Mouse (Mus musculus): ENCODE measurements around the gene Galnt12. TPM values are rescaled to one million over a fixed set of nuclear protein-coding genes. Genes with fewer than 3 reads are reported as not detected.
"Not testable (repeated sequence)": the region's sequence is repeated elsewhere in the genome, so short reads cannot be mapped to it uniquely, and the experiment has no call there.

Galnt12 gene
- 3.1 and 3.4 TPM in 2 replicates for polyA plus RNA-seq (2016; fragmentation: Nextera tagmentation; extraction: Ambion mirVana)

- WGBS = under 1% methylated on average over 74 of the region's 74 CpGs
- peak within 1 kb of the TSS; percentile 60 for H3K27ac ChIP-seq (replicated peaks)
- H3K4me1 ChIP-seq = peaks cover 26% of the 10 kb centered on the region
- H3K9me3 ChIP-seq = no peaks in the 10 kb centered on the region
- H3K36me3 ChIP-seq (replicated peaks) = no peaks in the 10 kb centered on the region
- peaks cover 81% of the 10 kb centered on the region for H3K27me3 ChIP-seq (replicated peaks; ENCODE audit: low read depth, poor library complexity, severe bottlenecking)
- peak within 1 kb of the TSS; percentile 86 for H3K4me3 ChIP-seq
- peak; percentile 63 for DNase-seq (ENCODE audit: low spot score)
Observed at GRCm38 (mm10) chr4:47091493-47092386, at the start of gene Galnt12. TSS of gene Galnt12 (plus strand) at chr4:47091909.

- H3K9me3 ChIP-seq = no peaks in the 10 kb centered on the region
- H3K4me3 ChIP-seq = no peak overlapping the region
- H3K4me1 ChIP-seq = peaks cover 9% of the 10 kb centered on the region
- peaks cover 9% of the 10 kb centered on the region for H3K36me3 ChIP-seq (replicated peaks)
- 90% methylated on average over 9 of the region's 9 CpGs for WGBS
- no peak overlapping the region for H3K27ac ChIP-seq (replicated peaks)
- DNase-seq (ENCODE audit: low spot score) = no peak
- no peaks in the 10 kb centered on the region for H3K27me3 ChIP-seq (replicated peaks; ENCODE audit: low read depth, poor library complexity, severe bottlenecking)
Observed at GRCm38 (mm10) chr4:47043866-47044265, 47.8 kb upstream of the Galnt12 start.

- Histone ChIP-seq H3K27me3 (replicated peaks; ENCODE audit: low read depth, poor library complexity, severe bottlenecking) (peaks cover 18% of the 10 kb centered on the region), H3K9me3 (no peaks in the 10 kb centered on the region), H3K4me3 (no peak overlapping the region), H3K36me3 (replicated peaks) (no peaks in the 10 kb centered on the region), H3K4me1 (peaks cover 28% of the 10 kb centered on the region), H3K27ac (replicated peaks) (no peak overlapping the region)
- 91% methylated on average over 6 of the region's 6 CpGs for WGBS
- DNase-seq (ENCODE audit: low spot score) = peak; percentile 38
Observed at GRCm38 (mm10) chr4:47046974-47047373, 44.7 kb upstream of the Galnt12 start.

GRCm38 (mm10) chr4:47047765-47048164 lies 43.9 kb upstream of the Galnt12 start:
- peaks cover 31% of the 10 kb centered on the region for H3K4me1 ChIP-seq
- WGBS = 77% methylated on average over 4 of the region's 4 CpGs
- H3K9me3 ChIP-seq = no peaks in the 10 kb centered on the region
- no peaks in the 10 kb centered on the region for H3K36me3 ChIP-seq (replicated peaks)
- no peak for DNase-seq (ENCODE audit: low spot score)
- no peak overlapping the region for H3K27ac ChIP-seq (replicated peaks)
- H3K4me3 ChIP-seq = no peak overlapping the region
- H3K27me3 ChIP-seq (replicated peaks; ENCODE audit: low read depth, poor library complexity, severe bottlenecking) = peaks cover 26% of the 10 kb centered on the region

GRCm38 (mm10) chr4:47049216-47049615 lies 42.5 kb upstream of the Galnt12 start:
- WGBS = 92% methylated on average over 16 of the region's 16 CpGs
- H3K36me3 ChIP-seq (replicated peaks) = no peaks in the 10 kb centered on the region
- H3K27ac ChIP-seq (replicated peaks) = no peak overlapping the region
- no peak for DNase-seq (ENCODE audit: low spot score)
- H3K27me3 ChIP-seq (replicated peaks; ENCODE audit: low read depth, poor library complexity, severe bottlenecking) = peaks cover 33% of the 10 kb centered on the region
- no peak overlapping the region for H3K4me3 ChIP-seq
- H3K4me1 ChIP-seq = peaks cover 31% of the 10 kb centered on the region
- H3K9me3 ChIP-seq = no peaks in the 10 kb centered on the region

- peak overlapping the region; percentile 73 for H3K27ac ChIP-seq (replicated peaks)
- WGBS = 0% methylated on average over 1 of the region's 1 CpGs
- H3K36me3 ChIP-seq (replicated peaks) = no peaks in the 10 kb centered on the region
- peak; percentile 89 for DNase-seq (ENCODE audit: low spot score)
- peaks cover 39% of the 10 kb centered on the region for H3K27me3 ChIP-seq (replicated peaks; ENCODE audit: low read depth, poor library complexity, severe bottlenecking)
- H3K4me1 ChIP-seq = peaks cover 31% of the 10 kb centered on the region
- H3K9me3 ChIP-seq = no peaks in the 10 kb centered on the region
- H3K4me3 ChIP-seq = no peak overlapping the region; the same call in 1 of the 2 replicates
Observed at GRCm38 (mm10) chr4:47050167-47050566, 41.5 kb upstream of the Galnt12 start.

GRCm38 (mm10) chr4:47050642-47051381 lies 40.9 kb upstream of the Galnt12 start:
- peak overlapping the region; percentile 73 for H3K27ac ChIP-seq (replicated peaks)
- WGBS = 15% methylated on average over 10 of the region's 10 CpGs
- H3K36me3 ChIP-seq (replicated peaks) = no peaks in the 10 kb centered on the region
- H3K27me3 ChIP-seq (replicated peaks; ENCODE audit: low read depth, poor library complexity, severe bottlenecking) = peaks cover 45% of the 10 kb centered on the region
- H3K4me3 ChIP-seq = peak overlapping the region; percentile 3; the same call in 1 of the 2 replicates
- H3K9me3 ChIP-seq = peaks cover 3% of the 10 kb centered on the region; the same call in 1 of the 2 replicates
- DNase-seq (ENCODE audit: low spot score) = peak; percentile 30
- peaks cover 31% of the 10 kb centered on the region for H3K4me1 ChIP-seq

GRCm38 (mm10) chr4:47051905-47052304 lies 39.8 kb upstream of the Galnt12 start:
- peaks cover 37% of the 10 kb centered on the region for H3K4me1 ChIP-seq
- no peak for DNase-seq (ENCODE audit: low spot score)
- H3K27ac ChIP-seq (replicated peaks) = no peak overlapping the region
- H3K36me3 ChIP-seq (replicated peaks) = no peaks in the 10 kb centered on the region
- H3K4me3 ChIP-seq = no peak overlapping the region
- WGBS = 78% methylated on average over 9 of the region's 9 CpGs
- H3K27me3 ChIP-seq (replicated peaks; ENCODE audit: low read depth, poor library complexity, severe bottlenecking) = peaks cover 54% of the 10 kb centered on the region
- H3K9me3 ChIP-seq = peaks cover 3% of the 10 kb centered on the region; the same call in 1 of the 2 replicates

GRCm38 (mm10) chr4:47055170-47055569 lies 36.5 kb upstream of the Galnt12 start:
- WGBS = 91% methylated on average over 9 of the region's 9 CpGs
- H3K9me3 ChIP-seq; H3K27ac ChIP-seq (replicated peaks); H3K36me3 ChIP-seq (replicated peaks); DNase-seq (ENCODE audit: low spot score); H3K4me3 ChIP-seq: not testable (repeated sequence)
- peaks cover 58% of the 10 kb centered on the region for H3K27me3 ChIP-seq (replicated peaks; ENCODE audit: low read depth, poor library complexity, severe bottlenecking)
- peaks cover 38% of the 10 kb centered on the region for H3K4me1 ChIP-seq

- no peak for DNase-seq (ENCODE audit: low spot score)
- Histone ChIP-seq H3K27ac (replicated peaks) (no peak overlapping the region), H3K27me3 (replicated peaks; ENCODE audit: low read depth, poor library complexity, severe bottlenecking) (peaks cover 54% of the 10 kb centered on the region), H3K4me1 (peaks cover 33% of the 10 kb centered on the region), H3K9me3 (peaks cover 3% of the 10 kb centered on the region; the same call in 1 of the 2 replicates), H3K36me3 (replicated peaks) (no peaks in the 10 kb centered on the region), H3K4me3 (peak overlapping the region; percentile 12; the same call in 1 of the 2 replicates)
- WGBS = 94% methylated on average over 6 of the region's 6 CpGs
Observed at GRCm38 (mm10) chr4:47055570-47056080, 36.1 kb upstream of the Galnt12 start.

GRCm38 (mm10) chr4:47056791-47057509 lies 34.8 kb upstream of the Galnt12 start, which contains the start of gene Anks6:
TSS of gene Anks6 (minus strand) at chr4:47057427.
- peak; percentile 86 for DNase-seq (ENCODE audit: low spot score)
- peak within 1 kb of the TSS; percentile 88 for H3K27ac ChIP-seq (replicated peaks)
- H3K9me3 ChIP-seq = peaks cover 3% of the 10 kb centered on the region; the same call in 1 of the 2 replicates
- no peaks in the 10 kb centered on the region for H3K36me3 ChIP-seq (replicated peaks)
- H3K27me3 ChIP-seq (replicated peaks; ENCODE audit: low read depth, poor library complexity, severe bottlenecking) = peaks cover 41% of the 10 kb centered on the region
- WGBS = under 1% methylated on average over 86 of the region's 86 CpGs
- peak within 1 kb of the TSS; percentile 82 for H3K4me3 ChIP-seq
- H3K4me1 ChIP-seq = peaks cover 20% of the 10 kb centered on the region

Measured in embryonic facial prominence, embryonic 10.5 days (tissue).